Mouse (Mus musculus) small intestine, adult 2 months (tissue): Measurements from ENCODE around the gene Gabrb3. TPM values are rescaled to one million over a fixed set of nuclear protein-coding genes. Genes with fewer than 3 reads are reported as not detected.

Experiments used
- H3K27ac ChIP-seq: fragments of 200-500 bp; 2 replicates; pipeline ENCODE4 v1.5.1; 2012; ENCODE audit warnings: low read depth, low read length, control low read depth, inconsistent platforms; ENCODE audit not compliant: insufficient read depth
- H3K27me3 ChIP-seq: fragments of 200-500 bp; 2 replicates; pipeline ENCODE4 v1.6.1; 2012; ENCODE audit warnings: mild to moderate bottlenecking, moderate library complexity, low read length, inconsistent platforms; ENCODE audit not compliant: control insufficient read depth, insufficient read depth
- H3K36me3 ChIP-seq: fragments of 200-500 bp; 2 replicates; pipeline ENCODE4 v1.6.1; 2012; ENCODE audit warnings: mild to moderate bottlenecking, low read length, control low read depth, inconsistent platforms; ENCODE audit not compliant: control insufficient read depth, insufficient read depth
- H3K4me1 ChIP-seq: fragments of 200-500 bp; 2 replicates; pipeline ENCODE4 v1.6.1; 2012; ENCODE audit warnings: low read length, inconsistent platforms, mixed read lengths; ENCODE audit not compliant: control insufficient read depth, insufficient read depth, insufficient read length
- H3K4me3 ChIP-seq: fragments of 200-500 bp; 2 replicates; pipeline ENCODE4 v1.5.1; 2012; ENCODE audit warnings: low read depth, mild to moderate bottlenecking, control low read depth, inconsistent platforms, low read length, moderate library complexity
- CTCF ChIP-seq: fragments of 200-500 bp; IDR thresholded peaks from 2 replicates; pipeline ENCODE4 v1.5.1; 2012; ENCODE audit warnings: low read depth, mild to moderate bottlenecking, control low read depth, inconsistent platforms, low read length, moderate library complexity, mixed read lengths; ENCODE audit not compliant: insufficient replicate concordance, insufficient read length; ENCODE audit errors: extremely low read depth
- POLR2A ChIP-seq: fragments of 200-500 bp; IDR thresholded peaks from 2 replicates; pipeline ENCODE4 v1.6.1; 2012; ENCODE audit warnings: low read depth, mild to moderate bottlenecking, control low read depth, inconsistent platforms, low read length, moderate library complexity
- WGBS: fragments of 180-500 bp; shearing (Covaris S2); methylation state at CpG from one replicate; pipeline ENCODE4 v1.1.7; 2018; 5-methylcytosine and 5-hydroxymethylcytosine counted together
- polyA plus RNA-seq: library from polyadenylated mRNA; depleted of rRNA; stranded (reverse); fragments of >200 nt; gene quantifications from 2 replicates; pipeline ENCODE4 v1.2.3, GENCODE M21; 2012; rRNA removed

Gabrb3 gene
- polyA plus RNA-seq, 1 experiment: 0.08 TPM

DNA sequence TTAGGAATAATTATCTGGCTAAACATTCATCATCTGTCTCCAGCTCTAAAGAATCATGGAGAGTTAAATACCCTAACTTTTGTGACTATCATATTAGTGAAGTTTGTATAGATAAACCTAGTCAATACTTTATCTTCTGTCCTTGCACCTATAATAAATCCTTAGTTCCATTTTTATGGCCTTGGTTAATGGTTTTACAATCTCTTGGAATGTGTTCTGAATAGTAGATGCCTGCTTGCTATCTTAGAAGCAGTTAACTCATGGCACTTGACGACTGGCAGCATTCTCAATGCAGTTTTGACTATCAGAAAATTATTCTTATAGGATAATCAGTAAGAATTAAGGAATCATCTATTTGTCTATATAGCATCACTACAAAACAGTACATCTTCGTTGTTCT is 368.0 kb downstream of the Gabrb3 start:
- TF ChIP-seq CTCF: no peak
- no peak for TF ChIP-seq POLR2A
- no peaks in the 10 kb centered on the region for H3K4me1 ChIP-seq
- 11% methylated on average over 2 of the region's 2 CpGs for WGBS
- no peaks in the 10 kb centered on the region for H3K27me3 ChIP-seq
- H3K4me3 ChIP-seq: no peak overlapping the region
- no peak overlapping the region for H3K27ac ChIP-seq
- H3K36me3 ChIP-seq: no peaks in the 10 kb centered on the region

DNA sequence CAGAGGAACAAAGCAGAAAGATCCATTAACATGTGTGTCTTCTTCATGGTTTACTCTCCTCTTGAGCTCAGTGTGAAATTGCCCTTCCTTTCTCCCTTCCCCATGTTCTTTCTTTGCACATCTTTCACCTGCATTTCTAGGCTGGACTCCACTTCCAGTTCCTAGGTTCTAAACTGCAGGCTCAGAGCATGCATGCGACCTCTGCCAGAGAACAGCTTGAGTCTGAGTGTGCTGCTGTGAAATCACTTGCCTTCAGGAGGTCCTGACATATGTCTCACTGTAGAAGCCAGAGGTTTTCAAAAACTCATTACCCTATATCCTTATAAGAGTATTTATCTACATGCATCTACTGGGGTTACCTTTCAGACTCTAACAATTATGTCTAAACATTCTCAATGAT is 383.8 kb downstream of the Gabrb3 start:
- WGBS: 74% methylated on average over 1 of the region's 1 CpGs
- Histone ChIP-seq H3K4me1 (no peaks in the 10 kb centered on the region), H3K36me3 (no peaks in the 10 kb centered on the region), H3K4me3 (no peak overlapping the region), H3K27ac (no peak overlapping the region), H3K27me3 (no peaks in the 10 kb centered on the region)
- TF ChIP-seq POLR2A: no peak
- TF ChIP-seq CTCF: no peak

DNA sequence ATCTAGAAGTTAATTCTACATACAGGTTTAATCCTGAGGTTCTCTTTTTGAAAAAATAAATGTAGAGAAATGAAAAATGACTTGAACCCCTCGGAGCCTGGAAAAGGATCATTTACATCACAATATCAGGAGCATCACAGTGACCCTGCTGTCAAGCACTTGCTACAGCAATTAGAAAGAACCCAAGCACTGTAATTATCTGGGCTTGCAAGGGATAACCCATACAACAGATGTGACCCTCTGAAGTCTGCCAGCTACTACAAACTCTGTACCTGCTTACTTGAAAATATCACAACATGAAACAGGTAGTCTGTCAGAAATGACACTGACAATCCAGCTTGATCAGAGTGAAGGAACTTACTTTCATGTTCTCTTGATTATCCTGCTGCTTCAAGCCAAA is 394.2 kb downstream of the Gabrb3 start:
- no peak for TF ChIP-seq CTCF
- no peak for TF ChIP-seq POLR2A
- Histone ChIP-seq H3K4me1 (no peaks in the 10 kb centered on the region), H3K4me3 (no peak overlapping the region), H3K36me3 (no peaks in the 10 kb centered on the region), H3K27ac (no peak overlapping the region), H3K27me3 (no peaks in the 10 kb centered on the region)
- WGBS: 60% methylated on average over 1 of the region's 1 CpGs

DNA sequence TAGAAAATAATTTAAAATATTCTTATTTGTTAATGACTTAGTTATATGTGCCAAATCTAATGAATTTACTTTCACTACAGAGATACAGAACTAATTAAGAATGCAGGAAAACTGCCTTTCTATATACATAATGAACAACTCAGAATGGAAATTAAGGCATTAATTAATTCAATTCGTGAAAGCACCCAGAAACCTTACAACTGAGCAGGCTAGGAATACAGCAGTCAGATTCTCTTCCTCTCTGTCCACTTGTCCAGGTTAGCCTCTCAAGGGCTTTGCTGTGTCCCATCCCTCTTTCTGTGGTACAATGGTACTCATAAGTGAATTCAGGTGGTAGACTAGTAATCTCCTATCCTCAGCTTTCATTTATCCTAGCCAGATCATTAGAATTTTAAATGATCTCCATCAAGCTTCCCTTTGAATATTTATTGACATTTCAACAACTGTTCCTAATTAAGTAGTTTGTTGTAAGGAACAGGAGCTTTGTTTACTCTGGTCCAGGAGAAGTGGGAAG is 422.9 kb downstream of the Gabrb3 start:
- Histone ChIP-seq H3K27ac (no peak overlapping the region), H3K27me3 (no peaks in the 10 kb centered on the region), H3K4me3 (no peak overlapping the region), H3K36me3 (no peaks in the 10 kb centered on the region), H3K4me1 (no peaks in the 10 kb centered on the region)
- WGBS: 63% methylated on average over 1 of the region's 1 CpGs
- no peak for TF ChIP-seq POLR2A
- no peak for TF ChIP-seq CTCF

DNA sequence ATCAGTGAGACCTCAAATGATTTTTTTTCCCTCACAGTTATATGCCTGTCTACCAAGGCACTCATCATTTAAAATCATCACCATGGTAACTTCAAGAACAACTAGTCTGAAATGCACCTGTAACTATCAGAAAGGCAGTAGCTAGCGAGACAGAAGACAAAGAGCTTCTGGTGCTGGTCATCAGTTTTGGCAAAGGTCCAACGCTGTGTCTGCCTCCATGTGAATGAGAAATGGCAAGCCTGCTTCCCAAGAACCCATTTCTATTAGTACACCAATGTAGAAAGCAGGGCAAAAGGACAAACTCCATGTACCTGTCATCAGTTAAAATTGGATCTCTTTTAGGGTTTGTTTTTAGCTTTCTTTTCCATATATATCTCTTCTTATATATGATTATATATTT is 448.5 kb downstream of the Gabrb3 start:
- Histone ChIP-seq H3K4me3 (no peak overlapping the region), H3K27ac (no peak overlapping the region), H3K4me1 (no peaks in the 10 kb centered on the region), H3K36me3 (no peaks in the 10 kb centered on the region), H3K27me3 (no peaks in the 10 kb centered on the region)
- TF ChIP-seq POLR2A (no peak), CTCF (no peak)
- 51% methylated on average over 2 of the region's 2 CpGs for WGBS

Other genes with a start within 250 kb of the Gabrb3 start
- gene Gabrg3, start 32.5 kb upstream of the Gabrb3 start, polyA plus RNA-seq: 0.05 and 0.06 TPM in 2 replicates
- not detected in 2 replicates for gene Gabra5, start 90.4 kb downstream of the Gabrb3 start, polyA plus RNA-seq